Mouse (Mus musculus) G1E (cell line): ENCODE results near the gene Ttc27.

Source experiments
- CTCF ChIP-seq: IDR thresholded peaks from 2 replicates; pipeline ENCODE4 v1.5.1; 2012; ENCODE audit warnings: low read depth, low read length, inconsistent platforms, mixed read lengths
- GATA1 ChIP-seq: IDR thresholded peaks from 2 replicates; pipeline ENCODE4 v1.6.1; 2012; ENCODE audit warnings: borderline replicate concordance, low read length, inconsistent platforms, mixed read lengths
- POLR2AphosphoS5 ChIP-seq: IDR thresholded peaks from 2 replicates; pipeline ENCODE4 v1.6.1; 2012; ENCODE audit warnings: low read depth, low read length, inconsistent platforms; ENCODE audit not compliant: insufficient replicate concordance
- TAL1 ChIP-seq: conservative IDR thresholded peaks from 2 replicates; pipeline ENCODE4 v1.6.1; 2012; ENCODE audit warnings: low read depth, low read length, inconsistent platforms, mixed read lengths

- TF ChIP-seq CTCF: no peak
- no peak for TF ChIP-seq TAL1
- TF ChIP-seq GATA1: no peak
- no peak for TF ChIP-seq POLR2AphosphoS5
These were observed 32.6 kb upstream of the Ttc27 start for GRCm38 (mm10) chr17:74684927-74685326.
